Mouse (Mus musculus): ENCODE results near the gene Daam2. TPM values are rescaled to one million over a fixed set of nuclear protein-coding genes. Genes with fewer than 3 reads are reported as not detected.

Gene Daam2
- polyA plus RNA-seq, 1 experiment = 3.6 TPM

DNA sequence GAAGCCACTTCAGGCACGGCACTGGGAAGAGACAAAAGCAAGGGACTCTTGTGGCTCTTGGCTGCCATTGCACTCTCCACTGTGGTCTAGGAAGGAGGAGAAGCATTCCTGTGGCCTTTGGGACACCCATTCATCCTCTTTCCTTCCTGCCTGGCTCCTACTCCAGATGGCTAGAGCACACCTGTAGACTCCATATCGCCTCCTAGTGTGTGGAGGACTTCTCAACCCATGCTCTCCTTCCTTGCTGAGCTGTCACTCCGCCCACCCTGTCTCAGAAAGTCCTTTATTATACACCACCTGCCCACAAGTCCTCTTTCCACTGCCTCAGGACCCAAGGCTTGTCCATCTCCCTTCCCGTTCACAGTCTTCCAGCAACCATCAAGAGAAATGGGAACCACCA lies 70.9 kb downstream of the Daam2 start:
- 90% methylated on average over 4 of the region's 4 CpGs for WGBS
- peak; percentile 16; the same call in 1 of the 2 replicates for TF ChIP-seq CTCF (IDR thresholded peaks at IDR 0.05; ENCODE audit: extremely low read depth, insufficient read length, insufficient replicate concordance, low read depth, low read length)
- TF ChIP-seq POLR2A (IDR thresholded peaks at IDR 0.05; ENCODE audit: low read depth, low read length) = no peak
- H3K4me1 ChIP-seq (ENCODE audit: control insufficient read depth, insufficient read depth, insufficient read length, low read length) = no peaks in the 10 kb centered on the region
- H3K27me3 ChIP-seq (ENCODE audit: control insufficient read depth, insufficient read depth, low read length) = no peaks in the 10 kb centered on the region
- H3K36me3 ChIP-seq (ENCODE audit: control insufficient read depth, insufficient read depth, low read length) = no peaks in the 10 kb centered on the region
- no peak overlapping the region for H3K4me3 ChIP-seq (ENCODE audit: low read depth, low read length)
- no peak overlapping the region for H3K27ac ChIP-seq (ENCODE audit: insufficient read depth, low read depth, low read length)

DNA sequence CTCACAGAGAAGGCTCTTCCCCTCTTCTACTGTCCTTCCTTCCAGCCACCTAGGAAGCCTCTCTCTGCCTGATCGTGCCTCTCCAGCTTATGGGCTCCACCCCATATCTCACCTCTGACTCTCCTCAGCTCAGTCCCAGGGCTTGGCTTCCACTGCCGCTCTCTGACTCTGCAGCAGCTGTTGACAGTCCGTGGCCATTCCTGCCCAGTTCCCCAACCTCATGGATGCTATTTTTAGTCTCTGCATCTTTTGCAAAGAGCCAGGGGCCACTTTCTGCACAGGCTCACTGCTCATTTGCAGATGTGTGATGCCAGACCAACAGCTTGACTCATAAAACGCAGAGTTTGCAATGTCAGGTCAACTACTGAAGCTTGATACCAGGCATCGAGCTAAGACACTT lies 75.0 kb downstream of the Daam2 start:
- Histone ChIP-seq H3K4me3 (ENCODE audit: low read depth, low read length) (no peak overlapping the region), H3K4me1 (ENCODE audit: control insufficient read depth, insufficient read depth, insufficient read length, low read length) (no peaks in the 10 kb centered on the region), H3K27ac (ENCODE audit: insufficient read depth, low read depth, low read length) (no peak overlapping the region), H3K27me3 (ENCODE audit: control insufficient read depth, insufficient read depth, low read length) (no peaks in the 10 kb centered on the region), H3K36me3 (ENCODE audit: control insufficient read depth, insufficient read depth, low read length) (no peaks in the 10 kb centered on the region)
- 63% methylated on average over 5 of the region's 5 CpGs for WGBS
- TF ChIP-seq CTCF (IDR thresholded peaks at IDR 0.05; ENCODE audit: extremely low read depth, insufficient read length, insufficient replicate concordance, low read depth, low read length) = no peak
- no peak for TF ChIP-seq POLR2A (IDR thresholded peaks at IDR 0.05; ENCODE audit: low read depth, low read length)

DNA sequence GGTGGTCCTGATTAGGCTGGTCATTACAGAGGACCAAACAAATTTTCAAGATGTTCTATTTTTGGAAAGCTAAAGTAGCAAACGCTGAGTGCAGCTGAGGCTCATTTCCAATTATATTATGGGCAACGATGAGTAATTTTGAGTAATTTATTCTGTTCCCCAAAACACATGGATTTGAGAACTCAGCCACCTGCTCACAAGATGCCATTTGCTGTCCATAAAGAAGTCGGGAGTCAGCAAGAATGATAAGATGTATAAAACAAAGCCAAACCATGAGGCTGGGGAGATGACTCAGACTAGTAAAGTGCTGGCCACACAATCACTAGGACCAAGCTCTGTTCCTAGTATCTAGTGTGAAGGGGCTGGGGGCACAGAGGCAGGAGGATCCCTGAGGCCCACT lies 79.7 kb downstream of the Daam2 start:
- Histone ChIP-seq H3K27ac (ENCODE audit: insufficient read depth, low read depth, low read length) (no peak overlapping the region), H3K4me1 (ENCODE audit: control insufficient read depth, insufficient read depth, insufficient read length, low read length) (no peaks in the 10 kb centered on the region), H3K27me3 (ENCODE audit: control insufficient read depth, insufficient read depth, low read length) (no peaks in the 10 kb centered on the region), H3K4me3 (ENCODE audit: low read depth, low read length) (no peak overlapping the region), H3K36me3 (ENCODE audit: control insufficient read depth, insufficient read depth, low read length) (no peaks in the 10 kb centered on the region)
- 73% methylated on average over 3 of the region's 3 CpGs for WGBS
- TF ChIP-seq POLR2A (IDR thresholded peaks at IDR 0.05; ENCODE audit: low read depth, low read length) = no peak
- no peak for TF ChIP-seq CTCF (IDR thresholded peaks at IDR 0.05; ENCODE audit: extremely low read depth, insufficient read length, insufficient replicate concordance, low read depth, low read length)

DNA sequence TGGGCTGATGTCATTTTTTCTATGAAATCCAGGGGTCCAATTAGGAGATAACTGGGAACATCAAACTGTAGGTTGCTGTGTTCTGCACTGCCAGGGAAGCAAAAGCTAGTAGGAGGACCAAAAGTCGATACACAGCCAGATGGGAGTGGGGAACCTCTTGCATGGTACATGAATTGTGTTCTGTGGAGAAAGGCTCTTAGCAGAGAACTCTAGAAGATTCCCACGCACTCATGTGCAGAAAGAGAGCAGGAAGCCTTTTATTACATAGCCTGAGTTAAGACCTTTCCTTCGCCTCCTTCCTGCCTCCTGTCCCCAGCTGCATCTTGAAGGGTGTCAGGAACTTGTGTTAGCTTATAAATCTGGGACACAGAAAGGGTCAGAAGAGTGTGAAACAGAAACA lies 82.3 kb downstream of the Daam2 start:
- no peaks in the 10 kb centered on the region for H3K36me3 ChIP-seq (ENCODE audit: control insufficient read depth, insufficient read depth, low read length)
- TF ChIP-seq CTCF (IDR thresholded peaks at IDR 0.05; ENCODE audit: extremely low read depth, insufficient read length, insufficient replicate concordance, low read depth, low read length) (no peak), POLR2A (IDR thresholded peaks at IDR 0.05; ENCODE audit: low read depth, low read length) (no peak)
- H3K27ac ChIP-seq (ENCODE audit: insufficient read depth, low read depth, low read length) = no peak overlapping the region
- no peaks in the 10 kb centered on the region for H3K4me1 ChIP-seq (ENCODE audit: control insufficient read depth, insufficient read depth, insufficient read length, low read length)
- WGBS = 73% methylated on average over 3 of the region's 3 CpGs
- no peak overlapping the region for H3K4me3 ChIP-seq (ENCODE audit: low read depth, low read length)
- no peaks in the 10 kb centered on the region for H3K27me3 ChIP-seq (ENCODE audit: control insufficient read depth, insufficient read depth, low read length)

DNA sequence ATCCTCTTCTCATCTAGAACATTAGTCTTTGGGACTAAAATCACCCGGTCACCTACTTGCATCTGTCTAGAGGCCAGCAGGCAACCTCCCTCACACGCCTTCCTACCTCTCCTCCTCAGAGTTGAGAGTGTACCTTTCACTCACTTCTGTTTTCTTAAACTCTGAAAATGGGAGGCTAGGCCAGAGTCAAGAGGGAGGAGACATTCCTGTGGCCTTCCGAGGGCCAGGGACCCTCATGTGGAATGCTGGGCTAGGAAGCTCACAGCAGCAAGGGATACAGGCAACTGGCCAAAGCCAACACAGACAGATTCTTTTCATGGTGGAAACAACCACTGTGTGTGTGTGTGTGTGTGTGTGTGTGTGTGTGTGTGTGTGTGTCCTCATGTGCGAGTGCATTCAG lies 86.8 kb downstream of the Daam2 start:
- TF ChIP-seq POLR2A (IDR thresholded peaks at IDR 0.05; ENCODE audit: low read depth, low read length) = no peak
- no peak for TF ChIP-seq CTCF (IDR thresholded peaks at IDR 0.05; ENCODE audit: extremely low read depth, insufficient read length, insufficient replicate concordance, low read depth, low read length)
- 63% methylated on average over 4 of the region's 4 CpGs for WGBS

DNA sequence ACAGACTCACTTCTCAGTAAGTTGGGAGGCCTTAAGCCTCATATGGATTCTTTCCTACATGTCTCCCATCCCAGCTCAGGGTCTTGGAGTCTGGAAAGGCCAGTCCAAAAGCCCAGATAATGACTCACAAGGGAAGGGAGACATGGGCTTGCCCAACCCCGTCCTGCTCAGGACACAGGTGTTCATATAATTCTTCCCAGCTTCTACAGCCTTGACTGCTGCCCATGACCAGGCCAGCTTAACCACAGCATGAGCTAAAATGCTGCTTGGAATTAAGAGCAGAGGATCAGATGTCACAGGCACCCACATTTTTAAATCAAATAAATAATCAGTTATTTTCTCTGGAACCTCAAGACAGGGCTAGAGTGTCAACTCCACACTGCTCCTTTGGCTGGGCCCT lies 89.0 kb downstream of the Daam2 start:
- no peaks in the 10 kb centered on the region for H3K27me3 ChIP-seq (ENCODE audit: control insufficient read depth, insufficient read depth, low read length)
- no peaks in the 10 kb centered on the region for H3K36me3 ChIP-seq (ENCODE audit: control insufficient read depth, insufficient read depth, low read length)
- H3K27ac ChIP-seq (ENCODE audit: insufficient read depth, low read depth, low read length) = no peak overlapping the region
- TF ChIP-seq POLR2A (IDR thresholded peaks at IDR 0.05; ENCODE audit: low read depth, low read length) = no peak
- no peak for TF ChIP-seq CTCF (IDR thresholded peaks at IDR 0.05; ENCODE audit: extremely low read depth, insufficient read length, insufficient replicate concordance, low read depth, low read length)
- 78% methylated on average over 1 of the region's 1 CpGs for WGBS
- no peaks in the 10 kb centered on the region for H3K4me1 ChIP-seq (ENCODE audit: control insufficient read depth, insufficient read depth, insufficient read length, low read length)
- no peak overlapping the region for H3K4me3 ChIP-seq (ENCODE audit: low read depth, low read length)

More for the DNA sequence above, 86.8 kb downstream of the Daam2 start:
- Histone ChIP-seq H3K4me3 (ENCODE audit: low read depth, low read length) (no peak overlapping the region), H3K4me1 (ENCODE audit: control insufficient read depth, insufficient read depth, insufficient read length, low read length) (no peaks in the 10 kb centered on the region), H3K27ac (ENCODE audit: insufficient read depth, low read depth, low read length) (no peak overlapping the region), H3K27me3 (ENCODE audit: control insufficient read depth, insufficient read depth, low read length) (no peaks in the 10 kb centered on the region), H3K36me3 (ENCODE audit: control insufficient read depth, insufficient read depth, low read length) (no peaks in the 10 kb centered on the region)

DNA sequence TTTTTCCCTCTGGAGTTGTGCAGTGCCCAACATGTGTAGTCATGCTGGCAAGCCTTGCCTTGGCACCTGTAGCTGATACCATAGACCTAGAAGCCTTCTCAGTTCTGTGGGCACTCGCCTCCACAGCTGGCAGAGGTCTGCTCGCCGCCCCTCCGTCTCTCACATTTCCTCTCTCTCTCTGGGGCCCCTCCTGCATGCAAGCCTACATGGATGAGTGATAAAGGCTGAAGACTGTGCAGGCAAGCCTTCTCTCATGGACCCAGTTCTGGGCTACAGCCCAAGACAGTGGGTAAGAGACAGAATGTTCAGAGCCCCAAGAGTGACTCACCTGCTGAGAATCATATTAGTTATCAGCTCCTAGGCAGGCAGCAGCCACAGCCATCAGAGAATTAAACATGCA lies 90.1 kb downstream of the Daam2 start:
- no peaks in the 10 kb centered on the region for H3K4me1 ChIP-seq (ENCODE audit: control insufficient read depth, insufficient read depth, insufficient read length, low read length)
- H3K27ac ChIP-seq (ENCODE audit: insufficient read depth, low read depth, low read length) = no peak overlapping the region
- no peak overlapping the region for H3K4me3 ChIP-seq (ENCODE audit: low read depth, low read length)
- 90% methylated on average over 4 of the region's 4 CpGs for WGBS
- TF ChIP-seq POLR2A (IDR thresholded peaks at IDR 0.05; ENCODE audit: low read depth, low read length) (no peak), CTCF (IDR thresholded peaks at IDR 0.05; ENCODE audit: extremely low read depth, insufficient read length, insufficient replicate concordance, low read depth, low read length) (no peak)
- H3K36me3 ChIP-seq (ENCODE audit: control insufficient read depth, insufficient read depth, low read length) = no peaks in the 10 kb centered on the region
- H3K27me3 ChIP-seq (ENCODE audit: control insufficient read depth, insufficient read depth, low read length) = no peaks in the 10 kb centered on the region

DNA sequence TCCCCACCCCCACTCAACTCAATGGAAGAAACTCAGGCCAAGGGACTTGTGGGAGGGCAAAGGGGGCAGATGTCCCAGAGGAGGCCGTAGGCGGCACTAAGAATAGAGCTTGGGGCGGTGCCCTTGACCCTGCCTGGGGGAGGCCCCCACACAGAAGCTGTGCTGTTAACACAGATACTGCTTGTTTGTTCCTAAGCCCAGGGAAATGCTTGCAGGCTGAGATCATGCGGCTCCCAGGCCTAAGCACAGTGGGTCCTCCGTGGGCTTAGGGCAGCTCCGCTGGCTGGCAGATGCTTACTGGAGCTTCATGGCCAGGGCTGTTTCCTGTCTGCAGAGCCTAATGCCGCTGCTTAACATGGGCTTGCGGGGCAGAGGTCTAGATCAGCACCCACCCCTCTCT lies 91.5 kb downstream of the Daam2 start:
- TF ChIP-seq CTCF (IDR thresholded peaks at IDR 0.05; ENCODE audit: extremely low read depth, insufficient read length, insufficient replicate concordance, low read depth, low read length) (no peak), POLR2A (IDR thresholded peaks at IDR 0.05; ENCODE audit: low read depth, low read length) (no peak)
- Histone ChIP-seq H3K27me3 (ENCODE audit: control insufficient read depth, insufficient read depth, low read length) (no peaks in the 10 kb centered on the region), H3K4me3 (ENCODE audit: low read depth, low read length) (no peak overlapping the region), H3K36me3 (ENCODE audit: control insufficient read depth, insufficient read depth, low read length) (no peaks in the 10 kb centered on the region), H3K27ac (ENCODE audit: insufficient read depth, low read depth, low read length) (no peak overlapping the region), H3K4me1 (ENCODE audit: control insufficient read depth, insufficient read depth, insufficient read length, low read length) (no peaks in the 10 kb centered on the region)
- 71% methylated on average over 8 of the region's 8 CpGs for whole genome bisulfite sequencing
